12 mouse cellular contexts compared by ENCODE assay signal in the genomic region with DNA sequence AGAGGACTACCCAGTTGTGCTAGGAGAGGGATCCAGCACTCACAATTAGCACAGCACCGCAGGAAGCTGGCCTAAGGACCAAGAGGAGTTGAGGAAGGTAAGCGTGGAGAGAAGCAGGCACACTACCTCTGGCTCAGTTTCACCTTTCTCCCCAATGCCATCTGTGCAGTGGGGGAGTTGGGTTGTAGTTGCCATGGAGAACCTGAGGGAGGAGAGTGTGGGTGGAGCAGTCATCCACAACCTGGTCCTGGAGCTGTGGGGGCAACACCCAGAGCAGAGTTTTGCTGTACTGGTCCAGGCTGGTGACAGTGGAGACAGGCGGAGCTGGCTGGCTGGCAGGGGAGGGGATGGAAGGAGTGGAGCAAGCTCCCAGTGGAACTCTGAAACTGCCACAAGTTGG. TPM values are rescaled to one million over a fixed set of nuclear protein-coding genes. Genes with fewer than 3 reads are reported as not detected.
DNase-seq lines count a peak whose midpoint lies in the region; ATAC-seq lines count a peak whose summit lies in the region.
"Had no signal": no experiment of that assay in that cellular context is flagged by ENCODE, and none has a peak within 500 bp of the region (broad histone marks: within the 10 kb centered on the region; RNA-seq: fewer than 3 reads in every experiment).

No protein-coding gene starts in this region.

- H3K4me1 ChIP-seq in embryonic facial prominence, embryonic 15.5 days = peaks cover 30% of the 10 kb centered on the region

- no peaks in the 10 kb centered on the region for H3K9me3 ChIP-seq in embryonic facial prominence, embryonic 15.5 days (replicated peaks)
- H3K9me3 ChIP-seq: forebrain, embryonic 12.5 days had no signal

- H3K9ac ChIP-seq in embryonic facial prominence, embryonic 15.5 days = no peak overlapping the region
- H3K9ac ChIP-seq: forebrain, embryonic 12.5 days had no signal

- no peaks in the 10 kb centered on the region for H3K36me3 ChIP-seq in embryonic facial prominence, embryonic 15.5 days

- peak; percentile 79 for ATAC-seq in cerebellum, adult (ENCODE audit: insufficient number of reproducible peaks, low FRiP score, low TSS enrichment)
- no peak for ATAC-seq in embryonic facial prominence, embryonic 15.5 days (ENCODE audit: insufficient number of reproducible peaks, low FRiP score, low TSS enrichment, low read depth)

- H3K4me2 ChIP-seq in embryonic facial prominence, embryonic 15.5 days (replicated peaks) = no peak overlapping the region
- H3K4me2 ChIP-seq: forebrain, embryonic 12.5 days; liver, embryonic 11.5 days had no signal

- no peaks in the 10 kb centered on the region for H3K27me3 ChIP-seq in embryonic facial prominence, embryonic 15.5 days
- H3K27me3 ChIP-seq: forebrain, embryonic 12.5 days had no signal

- no peak overlapping the region for H3K4me3 ChIP-seq in embryonic facial prominence, embryonic 15.5 days (replicated peaks)
- H3K4me3 ChIP-seq: forebrain, embryonic 12.5 days; myocyte had no signal

- DNase-seq in cerebellum, postnatal 4 days (ENCODE audit: low spot score in 2 of 2) = no peak
- peak; percentile 64 to 82 for DNase-seq in layer of hippocampus, adult 18-20 months (ENCODE audit: low spot score in 2 of 2)
- DNase-seq in layer of hippocampus, adult 8-10 months (ENCODE audit: low spot score in 2 of 2) = no peak
- peak; percentile 52 to 61 for DNase-seq in cerebellum, adult 18-20 months
- no peak for DNase-seq in adrenal gland, postnatal 36 days
- DNase-seq in embryo, embryonic 9.5 days (ENCODE audit: extremely low spot score) = no peak
- DNase-seq: kidney, adult 18-20 months had no signal

- 61% methylated on average over 3 of the region's 3 CpGs for WGBS in embryonic facial prominence, embryonic 15.5 days

- peak overlapping the region; percentile 48 for H3K27ac ChIP-seq in embryonic facial prominence, embryonic 15.5 days (replicated peaks)
- H3K27ac ChIP-seq: forebrain, embryonic 12.5 days had no signal

RNA-seq across cellular contexts. Expression of gene Sgsm2, which starts 22.2 kb away (rescaled TPM):
- total RNA-seq in layer of hippocampus, adult 18-20 months (2021) = 10 to 100 TPM; 93.3 to 97.4 TPM
- 100 to 1,000 TPM in 1 of 4 experiments, 10 to 100 TPM in 3; 79.3 to 105 (median 92.2) TPM for total RNA-seq in layer of hippocampus, adult 8-10 months (2022)
- 5.8 and 6.8 TPM in 2 replicates for polyA plus RNA-seq in embryonic facial prominence, embryonic 15.5 days (2015; fragmentation: Nextera tagmentation; extraction: Ambion mirVana)
- 10 to 100 TPM; 19.0 to 22.4 TPM for total RNA-seq in adrenal gland, postnatal 36 days (2021)

RNA-seq across cellular contexts. Expression of gene Tsr1, which starts 23.2 kb away (rescaled TPM):
- 10 to 100 TPM; 30.3 to 33.4 TPM for total RNA-seq in layer of hippocampus, adult 18-20 months (2021)
- 10 to 100 TPM; 33.1 to 38.4 (median 34.7) TPM for total RNA-seq in layer of hippocampus, adult 8-10 months (2022)
- 41.2 and 41.8 TPM in 2 replicates for polyA plus RNA-seq in embryonic facial prominence, embryonic 15.5 days (2015; fragmentation: Nextera tagmentation; extraction: Ambion mirVana)
- 10 to 100 TPM; 37.8 to 47.5 TPM for total RNA-seq in adrenal gland, postnatal 36 days (2021)

RNA-seq across cellular contexts. Expression of gene Mnt, which starts 43.9 kb away (rescaled TPM):
- 10 to 100 TPM; 33.5 to 36.5 TPM for total RNA-seq in layer of hippocampus, adult 18-20 months (2021)
- 10 to 100 TPM; 33.0 to 41.6 (median 35.6) TPM for total RNA-seq in layer of hippocampus, adult 8-10 months (2022)
- 6.3 and 6.9 TPM in 2 replicates for polyA plus RNA-seq in embryonic facial prominence, embryonic 15.5 days (2015; fragmentation: Nextera tagmentation; extraction: Ambion mirVana)
- total RNA-seq in adrenal gland, postnatal 36 days (2021) = 10 to 100 TPM; 27.6 to 30.6 TPM

RNA-seq across cellular contexts. Expression of gene Smg6, which starts 51.0 kb away (rescaled TPM):
- total RNA-seq in layer of hippocampus, adult 18-20 months (2021) = 10 to 100 TPM; 35.0 to 36.0 TPM
- 10 to 100 TPM; 32.4 to 38.8 (median 36.3) TPM for total RNA-seq in layer of hippocampus, adult 8-10 months (2022)
- 17.5 and 18.1 TPM in 2 replicates for polyA plus RNA-seq in embryonic facial prominence, embryonic 15.5 days (2015; fragmentation: Nextera tagmentation; extraction: Ambion mirVana)
- 10 to 100 TPM; 19.2 to 23.5 TPM for total RNA-seq in adrenal gland, postnatal 36 days (2021)

RNA-seq across cellular contexts. Expression of gene Srr, which starts 51.1 kb away (rescaled TPM):
- 10 to 100 TPM; 87.5 to 94.8 TPM for total RNA-seq in layer of hippocampus, adult 18-20 months (2021)
- 10 to 100 TPM; 73.6 to 85.6 (median 83.0) TPM for total RNA-seq in layer of hippocampus, adult 8-10 months (2022)
- polyA plus RNA-seq in embryonic facial prominence, embryonic 15.5 days (2015; fragmentation: Nextera tagmentation; extraction: Ambion mirVana) = 26.9 and 29.6 TPM in 2 replicates
- total RNA-seq in adrenal gland, postnatal 36 days (2021) = 10 to 100 TPM; 44.4 to 45.9 TPM

Comparison
In these comparisons a context has a peak if more than half of its experiments do, and no peak if none do; other contexts are left out.
1. DNase-seq: peak in layer of hippocampus, adult 18-20 months (2 of 2) and cerebellum, adult 18-20 months (2 of 2); none in cerebellum, postnatal 4 days (0 of 2), layer of hippocampus, adult 8-10 months (0 of 2), adrenal gland, postnatal 36 days (0 of 2) and embryo, embryonic 9.5 days (single experiment).